Mouse (Mus musculus) G1E (cell line): ENCODE results near the gene Atf6. TPM values are rescaled to one million over a fixed set of nuclear protein-coding genes. Genes with fewer than 3 reads are reported as not detected.

Source experiments
- ATAC-seq: 2 replicates; pipeline ENCODE4 v1.8.0; 2016; ENCODE audit warnings: mild to moderate bottlenecking; ENCODE audit not compliant: insufficient number of reproducible peaks, poor library complexity, low FRiP score, severe bottlenecking; ENCODE audit errors: extremely low read depth
- DNase-seq: peaks from one replicate; pipeline ENCODE4 v3.0.0; 2012; ENCODE audit warnings: low spot score
- H3K27me3 ChIP-seq: 2 replicates; pipeline ENCODE4 v1.6.1; 2012; ENCODE audit warnings: mild to moderate bottlenecking, low read length, inconsistent platforms; ENCODE audit not compliant: insufficient read depth
- H3K36me3 ChIP-seq: replicated peaks from 2 replicates; pipeline ENCODE3; 2012; ENCODE audit warnings: mild to moderate bottlenecking, inconsistent platforms
- H3K4me1 ChIP-seq: 2 replicates; pipeline ENCODE4 v1.6.1; 2012; ENCODE audit warnings: low read depth, low read length, inconsistent platforms, mixed read lengths; ENCODE audit not compliant: insufficient read depth
- H3K4me3 ChIP-seq: 2 replicates; pipeline ENCODE4 v1.5.1; 2012; ENCODE audit warnings: low read depth, mild to moderate bottlenecking, inconsistent platforms, low read length, moderate library complexity, mixed read lengths
- H3K9me3 ChIP-seq: replicated peaks from 2 replicates; pipeline ENCODE4 v1.6.1; 2012; ENCODE audit warnings: inconsistent platforms
- CTCF ChIP-seq: IDR thresholded peaks from 2 replicates; pipeline ENCODE4 v1.5.1; 2012; ENCODE audit warnings: low read depth, low read length, inconsistent platforms, mixed read lengths
- GATA1 ChIP-seq: IDR thresholded peaks from 2 replicates; pipeline ENCODE4 v1.6.1; 2012; ENCODE audit warnings: borderline replicate concordance, low read length, inconsistent platforms, mixed read lengths
- GATA2 ChIP-seq: IDR thresholded peaks from 2 replicates; pipeline ENCODE4 v1.6.1; 2012; ENCODE audit warnings: low read depth, low read length, inconsistent platforms, borderline replicate concordance
- POLR2AphosphoS5 ChIP-seq: IDR thresholded peaks from 2 replicates; pipeline ENCODE4 v1.6.1; 2012; ENCODE audit warnings: low read depth, low read length, inconsistent platforms; ENCODE audit not compliant: insufficient replicate concordance
- TAL1 ChIP-seq: conservative IDR thresholded peaks from 2 replicates; pipeline ENCODE4 v1.6.1; 2012; ENCODE audit warnings: low read depth, low read length, inconsistent platforms, mixed read lengths
- polyA plus RNA-seq: library from polyadenylated mRNA; stranded (reverse); fragments of >175 nt; gene quantifications from 2 replicates; pipeline ENCODE4 v1.2.3, GENCODE M21; 2012
- total RNA-seq, 2 experiments: library from RNA; stranded (forward) in 1 of 2; stranded (reverse) in 1 of 2; fragments of 200-1000 nt in 1 of 2; fragments of >200 nt in 1 of 2; fragmentation: Nextera tagmentation in 1 of 2; gene quantifications; 2 replicates each; pipeline ENCODE4 v1.2.3; 2014 to 2017

Atf6 gene
- total and polyA plus RNA-seq, 3 experiments, result 2.1 to 44.6 (median 22.7) TPM

DNA sequence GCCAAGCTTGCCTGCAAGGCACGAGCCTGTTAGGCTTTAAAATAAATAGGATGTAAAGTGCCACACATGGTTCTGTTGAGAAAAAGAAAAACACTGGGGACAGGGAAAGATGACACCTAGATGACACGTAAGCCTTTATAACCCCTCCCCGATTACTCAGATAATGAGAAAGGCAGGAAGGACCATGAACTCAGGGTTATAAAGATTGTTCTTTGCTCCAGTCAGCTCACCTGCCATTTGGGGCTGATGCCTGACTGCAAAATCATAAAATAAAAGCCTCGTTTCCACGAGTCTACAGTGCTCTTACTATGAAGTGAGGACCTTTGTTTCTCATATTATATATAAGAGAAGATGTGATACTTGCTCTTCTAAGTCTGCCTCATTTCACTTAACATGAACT, 114.0 kb downstream of the Atf6 start:
- no peaks in the 10 kb centered on the region for H3K27me3 ChIP-seq
- no peak for ATAC-seq
- H3K36me3 ChIP-seq, result peaks cover 9% of the 10 kb centered on the region
- no peak for TF ChIP-seq POLR2AphosphoS5
- no peak for TF ChIP-seq CTCF
- TF ChIP-seq GATA2, result no peak
- TF ChIP-seq GATA1, result no peak
- no peak for TF ChIP-seq TAL1
- H3K4me3 ChIP-seq, result no peak overlapping the region
- no peaks in the 10 kb centered on the region for H3K4me1 ChIP-seq
- no peaks in the 10 kb centered on the region for H3K9me3 ChIP-seq
- no peak for DNase-seq

DNA sequence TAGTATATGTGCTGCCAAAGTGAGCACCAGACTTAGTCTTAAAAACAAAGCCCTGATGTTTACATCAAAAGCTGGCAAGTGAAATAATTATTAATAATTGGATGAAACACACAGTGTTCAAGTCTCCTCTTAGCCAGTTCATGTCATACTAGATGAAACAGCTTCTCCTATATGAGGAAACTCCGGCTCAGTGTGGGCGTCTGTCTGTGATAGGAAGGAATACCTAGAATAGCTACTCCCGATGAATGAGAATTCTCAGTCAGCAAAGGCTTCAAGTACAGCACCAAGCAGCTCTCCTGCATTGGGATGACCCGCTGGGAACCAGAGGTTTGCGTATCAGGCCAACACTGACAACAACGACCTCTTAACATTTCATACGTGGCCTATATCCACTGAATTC, 115.8 kb downstream of the Atf6 start:
- TF ChIP-seq TAL1 (no peak), GATA2 (no peak), POLR2AphosphoS5 (no peak), CTCF (no peak), GATA1 (no peak)
- H3K9me3 ChIP-seq, result no peaks in the 10 kb centered on the region
- DNase-seq (no peak), ATAC-seq (no peak)
- peaks cover 18% of the 10 kb centered on the region for H3K36me3 ChIP-seq
- H3K4me3 ChIP-seq, result no peak overlapping the region
- H3K4me1 ChIP-seq, result no peaks in the 10 kb centered on the region
- no peaks in the 10 kb centered on the region for H3K27me3 ChIP-seq

DNA sequence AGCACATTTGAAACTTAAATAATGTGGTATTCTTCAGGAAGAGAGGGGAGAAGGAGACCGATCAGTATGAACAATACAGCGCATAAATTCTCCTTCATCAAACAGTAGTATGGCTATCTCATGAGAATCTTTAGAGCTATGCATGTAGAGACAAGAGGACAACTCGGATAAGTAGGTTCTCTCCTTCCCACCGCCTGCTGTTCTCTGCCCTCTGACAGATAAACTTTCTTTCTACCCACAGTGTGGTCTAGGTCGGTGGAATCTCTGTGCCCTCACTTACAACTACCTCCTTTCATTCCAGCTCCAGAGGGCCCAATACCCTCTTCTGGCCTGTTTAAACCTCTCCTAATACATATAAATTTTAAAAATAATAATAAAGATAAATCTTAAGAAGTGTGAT, 121.0 kb downstream of the Atf6 start:
- H3K4me3 ChIP-seq, result no peak overlapping the region
- no peaks in the 10 kb centered on the region for H3K4me1 ChIP-seq
- peaks cover 35% of the 10 kb centered on the region for H3K36me3 ChIP-seq
- ATAC-seq, result no peak
- TF ChIP-seq GATA2, result no peak
- TF ChIP-seq GATA1, result no peak
- TF ChIP-seq TAL1, result no peak
- TF ChIP-seq POLR2AphosphoS5, result no peak
- TF ChIP-seq CTCF, result no peak
- no peaks in the 10 kb centered on the region for H3K9me3 ChIP-seq
- no peaks in the 10 kb centered on the region for H3K27me3 ChIP-seq
- no peak for DNase-seq

DNA sequence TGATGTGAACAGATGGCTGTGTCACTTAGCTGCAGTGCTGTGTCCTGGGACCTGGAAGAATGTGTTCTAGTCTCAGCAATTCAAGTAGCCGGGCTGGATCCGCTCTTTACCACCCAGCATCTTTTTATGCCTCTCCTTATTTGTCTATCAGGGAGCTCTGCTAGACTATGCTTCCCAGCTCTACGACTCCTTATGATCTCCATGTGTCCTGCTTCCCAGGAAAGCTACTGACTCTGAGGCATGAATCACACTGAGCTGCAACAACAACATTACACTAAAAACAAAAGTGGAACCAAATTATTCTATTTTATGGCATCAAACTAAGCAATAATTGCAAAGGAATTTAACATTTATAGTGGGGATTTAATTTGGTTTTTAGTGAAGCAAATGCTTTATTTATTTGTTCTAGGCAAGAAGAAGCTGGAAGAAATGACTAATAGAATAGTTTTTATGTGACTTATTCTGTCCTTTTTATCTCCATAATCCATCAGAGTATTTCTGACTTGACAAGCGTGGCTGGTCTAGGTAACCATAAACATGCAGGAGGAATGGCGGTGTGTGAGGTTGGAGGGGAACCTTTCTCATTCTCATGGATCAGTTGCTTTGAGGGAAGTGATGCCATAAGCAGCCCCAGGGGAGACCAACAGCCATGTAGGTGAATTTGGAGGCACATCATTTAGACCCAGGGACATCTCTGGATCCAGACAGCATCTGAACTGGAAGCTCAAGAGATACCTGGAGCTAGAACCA, 125.9 kb downstream of the Atf6 start:
- ATAC-seq, result no peak
- peaks cover 40% of the 10 kb centered on the region for H3K36me3 ChIP-seq
- no peak for TF ChIP-seq TAL1
- no peak for TF ChIP-seq POLR2AphosphoS5
- no peak for TF ChIP-seq GATA2
- TF ChIP-seq CTCF, result no peak
- TF ChIP-seq GATA1, result no peak
- H3K9me3 ChIP-seq, result no peaks in the 10 kb centered on the region
- H3K27me3 ChIP-seq, result no peaks in the 10 kb centered on the region
- no peaks in the 10 kb centered on the region for H3K4me1 ChIP-seq
- H3K4me3 ChIP-seq, result no peak overlapping the region
- no peak for DNase-seq

DNA sequence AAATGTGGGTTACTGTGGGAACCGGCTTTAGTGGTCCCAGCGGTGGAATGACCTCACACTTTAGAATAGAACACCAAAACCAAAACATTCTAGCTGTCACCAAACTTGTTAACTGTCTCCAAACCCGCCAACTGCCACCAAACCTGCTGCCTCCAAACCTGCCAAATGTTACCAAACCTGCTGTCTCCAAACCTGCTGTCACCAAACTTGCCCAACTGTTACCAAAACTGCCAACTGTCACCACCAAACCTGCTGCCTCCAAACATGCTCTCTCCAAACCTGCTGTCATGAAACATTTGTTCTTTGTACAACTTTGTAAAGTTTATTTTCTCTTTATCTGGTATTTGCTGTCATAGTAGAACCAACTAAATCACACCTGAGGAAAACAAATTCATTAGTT, 132.7 kb downstream of the Atf6 start:
- Histone ChIP-seq H3K36me3 (peaks cover 32% of the 10 kb centered on the region), H3K9me3 (no peaks in the 10 kb centered on the region), H3K4me1 (no peaks in the 10 kb centered on the region), H3K4me3 (no peak overlapping the region), H3K27me3 (no peaks in the 10 kb centered on the region)
- TF ChIP-seq TAL1 (no peak), POLR2AphosphoS5 (no peak), CTCF (no peak), GATA1 (no peak), GATA2 (no peak)
- DNase-seq (no peak), ATAC-seq (no peak)

DNA sequence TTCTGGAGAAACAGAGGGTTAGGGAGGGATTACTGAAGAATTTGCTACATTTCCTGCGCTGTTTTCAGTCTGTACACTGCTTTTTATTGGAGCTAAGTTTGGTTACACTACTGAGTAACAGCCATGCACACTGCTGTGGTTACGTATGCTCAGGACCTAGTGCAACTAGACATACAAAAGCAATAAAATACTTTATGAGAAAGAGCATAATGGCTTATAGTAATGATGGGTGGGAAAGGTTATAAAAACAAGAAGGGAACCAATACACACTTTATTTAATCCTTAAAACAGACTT, 135.0 kb downstream of the Atf6 start:
- H3K4me1 ChIP-seq, result no peaks in the 10 kb centered on the region
- DNase-seq (no peak), ATAC-seq (no peak)
- no peaks in the 10 kb centered on the region for H3K9me3 ChIP-seq
- no peaks in the 10 kb centered on the region for H3K27me3 ChIP-seq
- peaks cover 32% of the 10 kb centered on the region for H3K36me3 ChIP-seq
- H3K4me3 ChIP-seq, result no peak overlapping the region
- TF ChIP-seq CTCF, result no peak
- TF ChIP-seq GATA1, result no peak
- TF ChIP-seq GATA2, result no peak
- no peak for TF ChIP-seq POLR2AphosphoS5
